Mouse (Mus musculus) adrenal gland, postnatal 36 days (tissue): ENCODE measurements around the gene St8sia4. TPM values are rescaled to one million over a fixed set of nuclear protein-coding genes. Genes with fewer than 3 reads are reported as not detected.
A peak's percentile ranks its signal among the peaks of the same experiment; 100 is the strongest.

Experiments used
- DNase-seq, 2 experiments: peaks; one replicate each; pipeline ENCODE4 v3.0.0; 2021; ENCODE audit warnings: mixed read lengths in 1 of 2
- total RNA-seq, 2 experiments: library from RNA; stranded (reverse); gene quantifications; 2 replicates each; pipeline ENCODE4 v1.2.3; 2021

St8sia4 gene
- total RNA-seq, 2 experiments from 2014 or later: 1.8 to 1.9 TPM

GRCm38 (mm10) chr1:95596825-95597224 lies 70.5 kb downstream of the St8sia4 start:
- DNase-seq: no peak

- DNase-seq: no peak
Measured at GRCm38 (mm10) chr1:95591101-95591500, 76.3 kb downstream of the St8sia4 start.

- peak in 1 of 2 experiments; percentile 9 for DNase-seq
Measured at GRCm38 (mm10) chr1:95590108-95590507, 77.3 kb downstream of the St8sia4 start.

DNA sequence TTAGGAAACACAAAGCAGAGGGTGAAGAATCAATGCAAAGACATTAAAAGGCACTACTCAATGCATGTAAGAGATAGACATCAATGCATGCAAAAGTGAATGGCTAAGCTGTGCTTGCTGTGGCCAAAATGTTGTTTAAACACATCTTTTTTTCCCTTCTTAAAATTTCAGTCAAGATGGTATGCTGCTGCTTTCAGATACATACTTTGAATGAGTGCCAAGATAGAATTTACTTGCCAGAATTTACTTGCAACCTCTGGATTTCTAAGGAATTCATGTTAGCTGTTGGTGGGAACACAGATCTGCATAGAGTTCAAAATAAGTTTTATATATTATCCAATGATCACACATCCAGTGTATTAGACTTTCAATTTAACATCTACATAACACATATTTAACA lies 77.9 kb downstream of the St8sia4 start:
- no peak for DNase-seq

DNA sequence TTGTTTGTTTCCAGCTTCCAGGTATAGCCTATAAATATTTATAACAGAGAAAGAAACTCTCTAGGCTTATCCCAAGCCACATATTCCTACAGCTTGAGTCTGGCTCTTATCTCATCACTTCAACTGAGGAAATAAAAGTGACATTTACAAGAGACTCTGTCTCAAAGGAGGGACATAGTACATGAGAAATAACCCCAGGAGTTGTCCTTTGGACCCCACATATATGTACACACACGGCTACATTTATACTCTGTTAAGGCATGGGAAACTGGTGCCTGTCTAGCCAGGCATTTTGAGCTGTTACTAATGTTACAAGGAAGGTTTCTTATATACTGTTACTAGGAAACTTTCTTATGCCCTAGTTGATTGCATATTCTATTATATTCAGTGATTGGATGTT lies 84.1 kb downstream of the St8sia4 start:
- no peak for DNase-seq

DNA sequence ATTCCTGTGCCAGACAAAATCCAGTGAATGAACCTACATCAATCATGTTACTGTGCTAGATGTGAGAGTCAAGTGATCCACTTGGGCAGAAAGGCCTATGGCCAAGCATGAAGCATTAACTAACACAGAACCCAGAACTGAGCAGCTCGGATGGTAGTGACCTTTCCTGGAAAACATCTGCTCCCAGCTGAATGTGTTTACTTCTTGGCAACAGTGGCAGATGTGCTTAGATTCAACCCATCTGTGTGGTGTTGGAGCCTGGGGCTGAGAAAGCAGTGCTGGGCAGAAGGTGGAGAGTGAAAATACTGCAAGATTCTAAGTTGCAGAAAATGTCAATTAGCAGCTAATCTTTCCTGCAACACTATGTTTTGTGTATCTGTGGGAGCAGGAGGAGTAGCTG lies 85.1 kb downstream of the St8sia4 start:
- DNase-seq: no peak

GRCm38 (mm10) chr1:95572619-95573540 lies 94.5 kb downstream of the St8sia4 start:
- DNase-seq: no peak

- no peak for DNase-seq
Measured at GRCm38 (mm10) chr1:95571106-95571505, 96.3 kb downstream of the St8sia4 start.

GRCm38 (mm10) chr1:95554556-95554955 lies 112.8 kb downstream of the St8sia4 start:
- DNase-seq: peak in 1 of 2 experiments; percentile 3

DNA sequence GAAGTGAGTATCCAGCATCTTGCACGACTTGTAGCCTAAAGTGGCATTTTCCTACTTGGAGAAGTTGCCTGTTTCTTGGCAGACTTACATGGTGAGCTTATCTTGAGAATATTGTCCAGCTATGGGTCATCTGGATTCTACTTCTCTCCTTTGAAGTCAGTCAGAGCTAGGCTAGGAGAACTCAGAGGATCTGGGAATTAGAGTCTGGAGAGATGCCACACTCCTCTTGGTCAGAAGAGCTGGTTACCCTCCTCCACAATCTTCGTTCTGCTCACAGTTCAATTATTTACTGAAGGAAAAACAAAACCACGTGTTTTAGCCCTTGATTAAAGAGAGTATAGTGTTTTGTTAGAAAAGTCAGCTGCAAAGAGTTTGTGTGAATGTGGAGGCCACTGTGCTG lies 125.9 kb downstream of the St8sia4 start:
- DNase-seq: no peak
